Mouse (Mus musculus) embryonic facial prominence, embryonic 14.5 days (tissue): ENCODE measurements around the gene B4galt7. TPM values are rescaled to one million over a fixed set of nuclear protein-coding genes. Genes with fewer than 3 reads are reported as not detected.

Experiments
- polyA plus RNA-seq: library from polyadenylated mRNA; unstranded; fragments of >200 nt; fragmentation: Nextera tagmentation; extraction: Ambion mirVana; gene quantifications from 2 replicates; pipeline ENCODE4 v1.2.1, GENCODE M21; 2014

Gene B4galt7
- polyA plus RNA-seq, 1 experiment from 2014 or later, result 10.3 TPM

Other genes with a start within 250 kb of the B4galt7 start
- 102 and 105 TPM in 2 replicates for gene Lman2, start 237.1 kb upstream of the B4galt7 start, polyA plus RNA-seq
- gene Rgs14, start 230.2 kb upstream of the B4galt7 start, polyA plus RNA-seq, result 1.3 and 3.3 TPM in 2 replicates
- not detected in 2 replicates for gene Slc34a1, start 201.7 kb upstream of the B4galt7 start, polyA plus RNA-seq
- gene Pfn3, start 184.7 kb upstream of the B4galt7 start, polyA plus RNA-seq, result 0.70 TPM in 1 of 2 replicates, not detected in the other
- not detected in 2 replicates for gene F12, start 173.1 kb upstream of the B4galt7 start, polyA plus RNA-seq
- gene Grk6, start 154.8 kb upstream of the B4galt7 start, polyA plus RNA-seq, result 44.0 and 46.6 TPM in 2 replicates
- 1.9 and 2.7 TPM in 2 replicates for gene Prr7, start 135.6 kb upstream of the B4galt7 start, polyA plus RNA-seq
- 141 and 167 TPM in 2 replicates for gene Dbn1, start 111.8 kb upstream of the B4galt7 start, polyA plus RNA-seq
- 194 and 204 TPM in 2 replicates for gene Pdlim7, start 86.2 kb upstream of the B4galt7 start, polyA plus RNA-seq
- 2.5 and 3.8 TPM in 2 replicates for gene Dok3, start 70.6 kb upstream of the B4galt7 start, polyA plus RNA-seq
- gene Ddx41, start 63.2 kb upstream of the B4galt7 start, polyA plus RNA-seq, result 56.6 and 69.5 TPM in 2 replicates
- 30.5 and 32.1 TPM in 2 replicates for gene Fam193b, start 28.8 kb upstream of the B4galt7 start, polyA plus RNA-seq
- 66.2 and 85.4 TPM in 2 replicates for gene Tmed9, start 26.2 kb upstream of the B4galt7 start, polyA plus RNA-seq
- 57.7 and 59.8 TPM in 2 replicates for gene Caml, start 23.1 kb downstream of the B4galt7 start, polyA plus RNA-seq
- 32.0 and 38.7 TPM in 2 replicates for gene Ddx46, start 35.1 kb downstream of the B4galt7 start, polyA plus RNA-seq
- 57.5 and 60.8 TPM in 2 replicates for gene B230219D22Rik, start 93.2 kb downstream of the B4galt7 start, polyA plus RNA-seq
- gene Txndc15, start 114.8 kb downstream of the B4galt7 start, polyA plus RNA-seq, result 98.9 and 99.8 TPM in 2 replicates
- 45.2 and 49.2 TPM in 2 replicates for gene Pcbd2, start 127.5 kb downstream of the B4galt7 start, polyA plus RNA-seq
- not detected in 2 replicates for gene Catsper3, start 184.7 kb downstream of the B4galt7 start, polyA plus RNA-seq
- 39.7 and 44.9 TPM in 2 replicates for gene Pitx1, start 236.3 kb downstream of the B4galt7 start, polyA plus RNA-seq